ENCODE assay signal across 20 mouse cellular contexts in the genomic region with DNA sequence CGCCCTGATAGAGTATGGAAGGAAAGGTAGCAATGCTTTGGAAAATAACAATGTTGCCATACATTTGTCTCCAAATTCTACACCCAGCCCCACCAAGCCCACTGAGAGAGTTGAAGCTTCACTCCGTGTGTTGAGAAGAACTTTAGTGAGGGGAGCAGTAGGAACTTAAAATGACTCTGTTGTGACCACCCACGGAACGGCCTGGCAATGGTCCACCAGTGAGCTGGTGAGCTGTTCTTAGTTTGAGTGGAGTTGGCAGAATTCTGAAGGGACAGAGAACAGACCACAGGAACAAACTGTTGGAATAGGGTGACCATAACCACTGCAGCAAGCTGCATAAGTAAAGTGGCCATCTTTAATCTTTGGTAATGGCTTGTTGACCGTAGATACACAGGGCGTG. TPM values are rescaled to one million over a fixed set of nuclear protein-coding genes. Genes with fewer than 3 reads are reported as not detected.
DNase-seq lines count a peak whose midpoint lies in the region; TF ChIP-seq lines count a peak whose summit lies in the region.
"Had no signal": no experiment of that assay in that cellular context is flagged by ENCODE, and none has a peak within 500 bp of the region (broad histone marks: within the 10 kb centered on the region; RNA-seq: fewer than 3 reads in every experiment).

No protein-coding gene starts in this region.

- no peak for TF ChIP-seq CTCF in layer of hippocampus, adult 2 months (conservative IDR thresholded peaks at IDR 0.05)

- intact Hi-C loops in left cerebral cortex, postnatal 4 days (cut with DNase I) = no loop called here

- peak; percentile 29 for DNase-seq in left cerebral cortex, postnatal 4 days
- DNase-seq in left cerebral cortex, adult 8-10 months (ENCODE audit: low spot score in 2 of 2) = no peak
- peak; percentile 55 for DNase-seq in right cerebral cortex, postnatal 14 days
- DNase-seq in right cerebral cortex, postnatal 25 days = no peak
- DNase-seq in layer of hippocampus, adult 2 months (ENCODE audit: low spot score in 2 of 2) = no peak
- DNase-seq: adrenal gland, adult 2 months; adrenal gland, postnatal 10 days; adrenal gland, postnatal 25 days; cerebellum, adult 11-12 months; cerebellum, adult 2 months; cerebellum, adult 9-10 months; cerebellum, postnatal 25 days; forebrain, postnatal 0 days had no signal

- no peak overlapping the region for H3K27ac ChIP-seq in layer of hippocampus, adult 2 months
- H3K27ac ChIP-seq: embryonic facial prominence, embryonic 10.5 days; embryonic facial prominence, embryonic 12.5 days; forebrain, embryonic 13.5 days; forebrain, embryonic 15.5 days had no signal

- H3K4me3 ChIP-seq in layer of hippocampus, adult 2 months = no peak overlapping the region
- H3K4me3 ChIP-seq: embryonic facial prominence, embryonic 10.5 days; embryonic facial prominence, embryonic 12.5 days; forebrain, embryonic 13.5 days; forebrain, embryonic 15.5 days had no signal

RNA-seq across cellular contexts. Expression of gene 9630041A04Rik, which starts 7.0 kb away (rescaled TPM):
- total RNA-seq in left cerebral cortex, postnatal 4 days (2021) = not detected
- not detected for total RNA-seq in left cerebral cortex, adult 8-10 months (2022)
- total RNA-seq in layer of hippocampus, adult 2 months (2021) = not detected
- total RNA-seq: adrenal gland, adult 2 months; adrenal gland, postnatal 10 days; adrenal gland, postnatal 25 days; adrenal gland, postnatal 4 days; ES-E14; forebrain, postnatal 0 days; MEL had no signal

Comparison
In these comparisons a context has a peak if more than half of its experiments do, and no peak if none do; other contexts are left out.
1. DNase-seq: peak in left cerebral cortex, postnatal 4 days (single experiment) and right cerebral cortex, postnatal 14 days (single experiment); none in left cerebral cortex, adult 8-10 months (0 of 2), right cerebral cortex, postnatal 25 days (single experiment) and layer of hippocampus, adult 2 months (0 of 2).